Mouse (Mus musculus): ENCODE measurements at regions not wholly inside any gene's neighbourhood (a gene's known extent, or its start where the extent isn't known, plus 50 kb on each side); places are given as distances from the start of the nearest gene placed in this dataset.
A peak's percentile ranks its signal among the peaks of the same experiment; 100 is the strongest.

- no peak overlapping the region for H3K4me2 ChIP-seq (ENCODE audit: low read depth, low read length)
- no peaks in the 10 kb centered on the region for H3K27me3 ChIP-seq (ENCODE audit: control insufficient read depth, insufficient read depth, low read length)
- no peaks in the 10 kb centered on the region for H3K4me1 ChIP-seq (ENCODE audit: control insufficient read depth, insufficient read depth, low read length)
- H3K4me3 ChIP-seq (ENCODE audit: low read depth, low read length), result no peak overlapping the region
- H3K9me3 ChIP-seq (replicated peaks; ENCODE audit: control insufficient read depth, low read length), result no peaks in the 10 kb centered on the region
- H3K27ac ChIP-seq (replicated peaks; ENCODE audit: low read depth, low read length), result no peak overlapping the region
- no peaks in the 10 kb centered on the region for H3K36me3 ChIP-seq (replicated peaks; ENCODE audit: control insufficient read depth, insufficient read depth, low read depth, low read length)
- ATAC-seq (replicated peaks; ENCODE audit: insufficient number of reproducible peaks, low FRiP score, low TSS enrichment, low read depth), result no peak
- H3K9ac ChIP-seq (replicated peaks; ENCODE audit: low read length), result no peak overlapping the region
- 89% methylated on average over 6 of the region's 6 CpGs for WGBS
- DNase-seq (ENCODE audit: low spot score), result no peak
Observed at GRCm38 (mm10) chr3:144027134-144027980, 177.7 kb downstream of the Lmo4 start.

- H3K4me2 ChIP-seq (ENCODE audit: low read depth, low read length), result no peak overlapping the region
- peak; percentile 73 for DNase-seq (ENCODE audit: low spot score)
- no peak overlapping the region for H3K27ac ChIP-seq (replicated peaks; ENCODE audit: low read depth, low read length)
- H3K27me3 ChIP-seq (ENCODE audit: control insufficient read depth, insufficient read depth, low read length), result no peaks in the 10 kb centered on the region
- H3K4me3 ChIP-seq (ENCODE audit: low read depth, low read length), result no peak overlapping the region
- H3K4me1 ChIP-seq (ENCODE audit: control insufficient read depth, insufficient read depth, low read length), result no peaks in the 10 kb centered on the region
- H3K36me3 ChIP-seq (replicated peaks; ENCODE audit: control insufficient read depth, insufficient read depth, low read depth, low read length), result no peaks in the 10 kb centered on the region
- H3K9me3 ChIP-seq (replicated peaks; ENCODE audit: control insufficient read depth, low read length), result no peaks in the 10 kb centered on the region
- H3K9ac ChIP-seq (replicated peaks; ENCODE audit: low read length), result no peak overlapping the region
- ATAC-seq (replicated peaks; ENCODE audit: insufficient number of reproducible peaks, low FRiP score, low TSS enrichment, low read depth), result no peak
- 33% methylated on average over 14 of the region's 14 CpGs for WGBS
Observed at GRCm38 (mm10) chr3:144025451-144026125, 179.4 kb downstream of the Lmo4 start.

GRCm38 (mm10) chr3:144024216-144024615, 180.8 kb downstream of the Lmo4 start:
- Histone ChIP-seq H3K9ac (replicated peaks; ENCODE audit: low read length) (no peak overlapping the region), H3K9me3 (replicated peaks; ENCODE audit: control insufficient read depth, low read length) (no peaks in the 10 kb centered on the region), H3K4me2 (ENCODE audit: low read depth, low read length) (no peak overlapping the region), H3K4me1 (ENCODE audit: control insufficient read depth, insufficient read depth, low read length) (no peaks in the 10 kb centered on the region), H3K27me3 (ENCODE audit: control insufficient read depth, insufficient read depth, low read length) (no peaks in the 10 kb centered on the region), H3K36me3 (replicated peaks; ENCODE audit: control insufficient read depth, insufficient read depth, low read depth, low read length) (no peaks in the 10 kb centered on the region), H3K27ac (replicated peaks; ENCODE audit: low read depth, low read length) (no peak overlapping the region), H3K4me3 (ENCODE audit: low read depth, low read length) (no peak overlapping the region)
- no peak for DNase-seq (ENCODE audit: low spot score)
- 81% methylated on average over 5 of the region's 5 CpGs for WGBS
- ATAC-seq (replicated peaks; ENCODE audit: insufficient number of reproducible peaks, low FRiP score, low TSS enrichment, low read depth), result no peak

- H3K27me3 ChIP-seq (ENCODE audit: control insufficient read depth, insufficient read depth, low read length), result no peaks in the 10 kb centered on the region
- no peak overlapping the region for H3K4me3 ChIP-seq (ENCODE audit: low read depth, low read length)
- WGBS, result 82% methylated on average over 3 of the region's 3 CpGs
- H3K27ac ChIP-seq (replicated peaks; ENCODE audit: low read depth, low read length), result no peak overlapping the region
- no peaks in the 10 kb centered on the region for H3K36me3 ChIP-seq (replicated peaks; ENCODE audit: control insufficient read depth, insufficient read depth, low read depth, low read length)
- no peak for ATAC-seq (replicated peaks; ENCODE audit: insufficient number of reproducible peaks, low FRiP score, low TSS enrichment, low read depth)
- H3K9me3 ChIP-seq (replicated peaks; ENCODE audit: control insufficient read depth, low read length), result no peaks in the 10 kb centered on the region
- no peak overlapping the region for H3K9ac ChIP-seq (replicated peaks; ENCODE audit: low read length)
- no peak for DNase-seq (ENCODE audit: low spot score)
- no peaks in the 10 kb centered on the region for H3K4me1 ChIP-seq (ENCODE audit: control insufficient read depth, insufficient read depth, low read length)
- no peak overlapping the region for H3K4me2 ChIP-seq (ENCODE audit: low read depth, low read length)
Observed at GRCm38 (mm10) chr3:144023058-144023457, 182.0 kb downstream of the Lmo4 start.

- ATAC-seq (replicated peaks; ENCODE audit: insufficient number of reproducible peaks, low FRiP score, low TSS enrichment, low read depth) (no peak), DNase-seq (ENCODE audit: low spot score) (no peak)
- Histone ChIP-seq H3K4me3 (ENCODE audit: low read depth, low read length) (no peak overlapping the region), H3K36me3 (replicated peaks; ENCODE audit: control insufficient read depth, insufficient read depth, low read depth, low read length) (no peaks in the 10 kb centered on the region), H3K27me3 (ENCODE audit: control insufficient read depth, insufficient read depth, low read length) (no peaks in the 10 kb centered on the region), H3K27ac (replicated peaks; ENCODE audit: low read depth, low read length) (no peak overlapping the region), H3K4me2 (ENCODE audit: low read depth, low read length) (no peak overlapping the region), H3K4me1 (ENCODE audit: control insufficient read depth, insufficient read depth, low read length) (no peaks in the 10 kb centered on the region), H3K9ac (replicated peaks; ENCODE audit: low read length) (no peak overlapping the region), H3K9me3 (replicated peaks; ENCODE audit: control insufficient read depth, low read length) (no peaks in the 10 kb centered on the region)
- WGBS, result 88% methylated on average over 5 of the region's 5 CpGs
Observed at GRCm38 (mm10) chr3:144021969-144022368, 183.1 kb downstream of the Lmo4 start.

- H3K9me3 ChIP-seq (replicated peaks; ENCODE audit: control insufficient read depth, low read length), result no peaks in the 10 kb centered on the region
- DNase-seq (ENCODE audit: low spot score), result peak; percentile 47
- ATAC-seq (replicated peaks; ENCODE audit: insufficient number of reproducible peaks, low FRiP score, low TSS enrichment, low read depth), result peak; percentile 63; the same call in 1 of the 2 replicates
- no peaks in the 10 kb centered on the region for H3K27me3 ChIP-seq (ENCODE audit: control insufficient read depth, insufficient read depth, low read length)
- no peaks in the 10 kb centered on the region for H3K4me1 ChIP-seq (ENCODE audit: control insufficient read depth, insufficient read depth, low read length)
- H3K4me3 ChIP-seq (ENCODE audit: low read depth, low read length), result no peak overlapping the region
- H3K27ac ChIP-seq (replicated peaks; ENCODE audit: low read depth, low read length), result 0 out of 2 replicates have a peak overlapping the region, but pooled peaks have one; percentile 28
- no peak overlapping the region for H3K9ac ChIP-seq (replicated peaks; ENCODE audit: low read length)
- H3K4me2 ChIP-seq (ENCODE audit: low read depth, low read length), result no peak overlapping the region
- WGBS, result 38% methylated on average over 8 of the region's 8 CpGs
- no peaks in the 10 kb centered on the region for H3K36me3 ChIP-seq (replicated peaks; ENCODE audit: control insufficient read depth, insufficient read depth, low read depth, low read length)
Observed at GRCm38 (mm10) chr3:144020189-144020940, 184.7 kb downstream of the Lmo4 start.

GRCm38 (mm10) chr3:144019293-144019692, 185.7 kb downstream of the Lmo4 start:
- no peak overlapping the region for H3K27ac ChIP-seq (replicated peaks; ENCODE audit: low read depth, low read length)
- H3K4me3 ChIP-seq (ENCODE audit: low read depth, low read length), result no peak overlapping the region
- no peaks in the 10 kb centered on the region for H3K4me1 ChIP-seq (ENCODE audit: control insufficient read depth, insufficient read depth, low read length)
- H3K27me3 ChIP-seq (ENCODE audit: control insufficient read depth, insufficient read depth, low read length), result no peaks in the 10 kb centered on the region
- H3K9me3 ChIP-seq (replicated peaks; ENCODE audit: control insufficient read depth, low read length), result no peaks in the 10 kb centered on the region
- no peak overlapping the region for H3K4me2 ChIP-seq (ENCODE audit: low read depth, low read length)
- no peak for DNase-seq (ENCODE audit: low spot score)
- no peaks in the 10 kb centered on the region for H3K36me3 ChIP-seq (replicated peaks; ENCODE audit: control insufficient read depth, insufficient read depth, low read depth, low read length)
- 60% methylated on average over 2 of the region's 2 CpGs for WGBS
- 0 out of 2 replicates have a peak, but pooled peaks have one; percentile 39 for ATAC-seq (replicated peaks; ENCODE audit: insufficient number of reproducible peaks, low FRiP score, low TSS enrichment, low read depth)
- H3K9ac ChIP-seq (replicated peaks; ENCODE audit: low read length), result no peak overlapping the region

Measured in embryonic facial prominence, embryonic 11.5 days (tissue).